Comparison of ENCODE assay signal across 20 mouse cellular contexts in genomic region chr15:27481956-27482355, GRCm38 (mm10). TPM values are rescaled to one million over a fixed set of nuclear protein-coding genes. Genes with fewer than 3 reads are reported as not detected.
DNase-seq lines count a peak whose midpoint lies in the region; ATAC-seq and TF ChIP-seq lines count a peak whose summit lies in the region.
"Had no signal": no experiment of that assay in that cellular context is flagged by ENCODE, and none has a peak within 500 bp of the region (broad histone marks: within the 10 kb centered on the region; RNA-seq: fewer than 3 reads in every experiment).

No protein-coding gene starts in this region.

- no peak for TF ChIP-seq EP300 in heart, postnatal 0 days (IDR thresholded peaks at IDR 0.05; ENCODE audit: low read depth)

- no peak for ATAC-seq in heart, postnatal 0 days (ENCODE audit: insufficient read depth, low read depth)
- ATAC-seq in hindbrain, embryonic 13.5 days (ENCODE audit: low FRiP score), result no peak
- ATAC-seq: forebrain, embryonic 13.5 days; forebrain, postnatal 0 days; hindbrain, embryonic 16.5 days; inflammation-experienced regulatory T-cells, adult 6 months; intestine, postnatal 0 days had no signal

- H3K9ac ChIP-seq in heart, postnatal 0 days (replicated peaks; ENCODE audit: low read depth, low read length), result no peak overlapping the region
- H3K9ac ChIP-seq in hindbrain, embryonic 13.5 days, result no peak overlapping the region
- H3K9ac ChIP-seq: forebrain, embryonic 13.5 days; forebrain, postnatal 0 days had no signal

- no peak overlapping the region for H3K4me3 ChIP-seq in gastrocnemius, adult 2 months
- no peak overlapping the region for H3K4me3 ChIP-seq in heart, postnatal 0 days (ENCODE audit: low read depth, low read length)
- no peak overlapping the region for H3K4me3 ChIP-seq in hindbrain, embryonic 13.5 days
- H3K4me3 ChIP-seq: embryonic facial prominence, embryonic 10.5 days; forebrain, embryonic 13.5 days had no signal

- TF ChIP-seq CTCF in gastrocnemius, adult 2 months (IDR thresholded peaks at IDR 0.05), result no peak
- no peak for TF ChIP-seq CTCF in heart, postnatal 0 days (IDR thresholded peaks at IDR 0.05; ENCODE audit: low read depth)

- H3K9me3 ChIP-seq in heart, postnatal 0 days (replicated peaks; ENCODE audit: control insufficient read depth, low read length), result no peaks in the 10 kb centered on the region
- no peaks in the 10 kb centered on the region for H3K9me3 ChIP-seq in hindbrain, embryonic 13.5 days
- H3K9me3 ChIP-seq: embryonic facial prominence, embryonic 10.5 days; forebrain, embryonic 13.5 days had no signal

- 60% methylated on average over 4 of the region's 4 CpGs for WGBS in heart, postnatal 0 days
- 90% methylated on average over 4 of the region's 4 CpGs for WGBS in hindbrain, embryonic 13.5 days

- no peaks in the 10 kb centered on the region for H3K27me3 ChIP-seq in heart, postnatal 0 days (ENCODE audit: control insufficient read depth, insufficient read depth, low read length)
- H3K27me3 ChIP-seq in hindbrain, embryonic 13.5 days, result no peaks in the 10 kb centered on the region
- H3K27me3 ChIP-seq: CH12.LX; forebrain, embryonic 13.5 days had no signal

- peak; percentile 59 for DNase-seq in cerebellum, adult 11-12 months
- DNase-seq in cerebellum, adult 11 months, result no peak
- DNase-seq in gastrocnemius, adult 2 months, result no peak
- no peak for DNase-seq in gastrocnemius, adult 8-10 months (ENCODE audit: low spot score in 2 of 2)
- no peak for DNase-seq in heart, postnatal 0 days (ENCODE audit: low spot score)
- DNase-seq in heart, postnatal 25 days (ENCODE audit: low spot score), result no peak
- peak; percentile 61 for DNase-seq in NIH3T3 (ENCODE audit: low read depth)
- DNase-seq: adrenal gland, postnatal 10 days; forebrain, postnatal 0 days; gastrocnemius, postnatal 36 days; heart, adult 11 months; kidney, adult 8-10 months had no signal

- no peaks in the 10 kb centered on the region for H3K36me3 ChIP-seq in heart, postnatal 0 days (replicated peaks; ENCODE audit: control insufficient read depth, insufficient read depth, low read length)
- H3K36me3 ChIP-seq in hindbrain, embryonic 13.5 days, result no peaks in the 10 kb centered on the region
- H3K36me3 ChIP-seq: embryonic facial prominence, embryonic 10.5 days had no signal

- peak overlapping the region; percentile 50 for H3K27ac ChIP-seq in gastrocnemius, adult 2 months
- H3K27ac ChIP-seq in heart, postnatal 0 days (ENCODE audit: low read depth), result 0 out of 2 replicates have a peak overlapping the region, but pooled peaks have one; percentile 1
- no peak overlapping the region for H3K27ac ChIP-seq in hindbrain, embryonic 13.5 days
- H3K27ac ChIP-seq: embryonic facial prominence, embryonic 10.5 days; forebrain, embryonic 13.5 days had no signal

- intact Hi-C loops in gastrocnemius, adult 2 months (cut with DNase I), result no loop called here
- intact Hi-C loops in heart, postnatal 25 days (cut with DNase I), result no loop called here

- no peak overlapping the region for H3K4me2 ChIP-seq in heart, postnatal 0 days (ENCODE audit: low read depth, low read length)
- H3K4me2 ChIP-seq in hindbrain, embryonic 13.5 days, result no peak overlapping the region
- H3K4me2 ChIP-seq: forebrain, embryonic 13.5 days; heart, embryonic 11.5 days had no signal

- H3K4me1 ChIP-seq in heart, postnatal 0 days (ENCODE audit: control insufficient read depth, insufficient read depth), result peaks cover 44% of the 10 kb centered on the region
- H3K4me1 ChIP-seq in hindbrain, embryonic 13.5 days (replicated peaks), result peaks cover 48% of the 10 kb centered on the region

RNA-seq across cellular contexts. Expression of gene Ank, which starts 15.5 kb away (rescaled TPM):
- 100 to 1,000 TPM; 134 to 142 TPM for total RNA-seq in gastrocnemius, adult 2 months (2021)
- 100 to 1,000 TPM; 126 to 164 (median 145) TPM for total RNA-seq in gastrocnemius, adult 8-10 months (2022)
- 30.6 and 33.7 TPM in 2 replicates for total RNA-seq in heart, postnatal 0 days (2014; rRNA removed; ENCODE audit: low replicate concordance)
- polyA plus RNA-seq in heart, postnatal 0 days (2015; fragmentation: Nextera tagmentation; extraction: Ambion mirVana), result 18.8 and 21.2 TPM in 2 replicates
- total RNA-seq in heart, postnatal 25 days (2021), result 100 to 1,000 TPM; 174 to 208 TPM
- 13.2 and 13.3 TPM in 2 replicates for polyA plus RNA-seq in hindbrain, embryonic 13.5 days (2015; fragmentation: Nextera tagmentation; extraction: Ambion mirVana)

Comparison
In these comparisons a context has a peak if more than half of its experiments do, and no peak if none do; other contexts are left out.
1. DNase-seq: peak in cerebellum, adult 11-12 months (single experiment) and NIH3T3 (single experiment); none in cerebellum, adult 11 months (single experiment), gastrocnemius, adult 2 months (single experiment), gastrocnemius, adult 8-10 months (0 of 2), heart, postnatal 0 days (single experiment) and heart, postnatal 25 days (single experiment).